Mouse (Mus musculus): Measurements from ENCODE around the gene Fam3b.

Fam3b gene

DNA sequence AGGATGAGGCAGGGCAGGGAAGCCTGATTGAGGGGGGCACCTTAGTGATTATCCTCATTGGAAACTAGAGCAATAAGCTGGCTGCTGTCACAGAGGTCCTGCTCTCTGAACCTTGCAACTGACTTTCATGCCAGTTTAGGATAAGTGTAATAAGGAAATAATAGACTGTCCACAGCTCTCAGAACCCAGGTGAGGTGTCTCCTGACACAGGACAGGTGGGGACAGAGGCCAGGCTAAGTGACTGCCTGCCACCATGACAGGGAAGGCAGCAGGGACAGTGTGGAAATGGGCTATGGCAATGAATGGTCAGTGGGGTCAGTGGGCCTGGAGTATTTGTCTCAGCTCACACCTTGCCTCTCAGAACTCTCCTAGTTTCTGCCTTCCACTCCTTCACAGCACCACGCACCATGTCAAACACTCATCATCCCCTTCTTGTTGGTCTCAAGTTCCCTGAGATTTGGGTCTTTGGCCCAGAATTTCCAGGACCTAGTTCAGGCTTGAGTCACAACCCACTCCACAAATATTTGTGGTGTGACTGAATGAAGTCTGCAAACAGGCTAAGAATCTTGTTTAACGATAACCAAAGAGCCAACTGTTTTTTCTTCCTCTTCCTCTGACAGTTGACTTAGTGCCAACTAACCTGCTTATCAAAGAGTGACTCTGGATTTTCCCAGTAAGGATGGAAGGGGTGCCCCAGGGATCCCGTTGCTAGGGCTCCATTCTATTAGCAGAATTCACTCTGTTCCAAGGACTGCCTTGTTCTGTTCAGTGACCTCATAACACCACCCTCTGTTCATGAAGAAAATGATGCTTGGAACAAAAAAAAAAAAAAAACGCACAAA is at the start of gene Fam3b:
Fam3b (minus strand) TSS at position 718 of the 842 bp plus-strand sequence.
- no peak for DNase-seq

DNA sequence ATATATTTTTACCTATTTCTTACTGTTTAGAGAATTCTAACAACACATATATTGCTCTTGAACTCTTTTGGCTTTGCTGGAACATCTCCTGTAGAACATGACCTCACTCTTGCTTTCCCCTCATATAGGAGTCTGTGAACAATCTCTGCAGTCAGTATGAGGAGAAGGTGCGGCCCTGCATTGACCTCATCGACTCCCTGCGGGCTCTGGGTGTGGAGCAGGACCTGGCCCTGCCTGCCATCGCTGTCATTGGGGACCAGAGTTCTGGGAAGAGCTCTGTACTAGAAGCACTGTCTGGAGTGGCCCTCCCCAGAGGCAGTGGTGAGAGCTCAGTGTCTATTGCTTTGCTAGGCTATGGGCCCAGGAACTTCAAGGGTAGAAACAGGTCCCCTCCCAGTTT is 29.7 kb upstream of the Fam3b start:
- no peak for DNase-seq

GRCm38 (mm10) chr16:97536859-97537258 is 22.2 kb upstream of the Fam3b start:
- no peak for DNase-seq

- DNase-seq: peak; percentile 57
Observed at GRCm38 (mm10) chr16:97535808-97536413, 21.3 kb upstream of the Fam3b start.

- DNase-seq: peak; percentile 81
Observed at GRCm38 (mm10) chr16:97534876-97535461, 20.4 kb upstream of the Fam3b start.

- no peak for DNase-seq
Observed at GRCm38 (mm10) chr16:97534448-97534847, 19.8 kb upstream of the Fam3b start.

- no peak for DNase-seq
Observed at GRCm38 (mm10) chr16:97533751-97534150, 19.1 kb upstream of the Fam3b start.

GRCm38 (mm10) chr16:97533126-97533525 is 18.5 kb upstream of the Fam3b start:
- no peak for DNase-seq

DNA sequence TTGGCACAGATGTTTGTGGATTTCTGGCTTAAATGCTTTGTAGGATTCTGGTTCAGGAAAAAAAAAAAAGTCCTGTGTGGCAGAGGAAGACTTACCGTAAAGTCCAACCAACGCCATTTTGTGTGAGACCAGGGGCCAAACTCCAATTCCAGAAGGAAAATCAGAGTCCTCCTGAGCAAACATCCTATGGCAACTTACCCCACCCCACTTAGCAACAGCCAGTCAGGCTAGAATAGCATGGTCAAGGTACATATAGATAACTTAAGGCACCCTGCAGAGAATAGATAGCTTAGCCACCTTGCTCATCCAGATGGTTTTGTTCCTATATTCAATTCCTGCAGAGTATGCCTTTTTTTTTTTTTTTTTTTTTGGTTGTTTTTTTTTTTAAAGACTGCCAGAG is 14.6 kb upstream of the Fam3b start:
- no peak for DNase-seq

DNA sequence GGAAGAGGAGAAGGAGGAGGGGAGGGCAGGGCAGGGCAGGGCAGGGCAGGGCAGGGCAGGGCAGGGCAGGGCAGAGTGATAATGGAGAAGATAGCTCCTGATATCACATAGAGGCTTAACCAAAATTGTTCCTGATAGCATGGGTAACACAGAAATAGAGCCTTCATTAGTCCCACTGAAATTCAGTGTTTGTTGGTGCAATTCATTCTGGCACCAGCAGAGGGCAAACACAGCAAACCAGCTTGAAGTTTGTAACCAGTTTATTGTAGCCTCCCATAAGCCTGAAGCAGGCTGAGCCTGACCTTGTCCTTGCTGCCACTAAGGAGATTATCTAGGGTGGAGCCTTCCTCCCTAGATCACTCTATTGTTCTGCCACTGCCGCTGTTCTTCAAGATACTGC is 8.4 kb upstream of the Fam3b start:
- DNase-seq: peak; percentile 62

GRCm38 (mm10) chr16:97521983-97522382 is 7.4 kb upstream of the Fam3b start:
- DNase-seq: no peak

GRCm38 (mm10) chr16:97516341-97516740 is 1.7 kb upstream of the Fam3b start:
- DNase-seq: no peak

- DNase-seq: no peak
Observed at GRCm38 (mm10) chr16:97512347-97512751, 2.3 kb downstream of the Fam3b start.

DNA sequence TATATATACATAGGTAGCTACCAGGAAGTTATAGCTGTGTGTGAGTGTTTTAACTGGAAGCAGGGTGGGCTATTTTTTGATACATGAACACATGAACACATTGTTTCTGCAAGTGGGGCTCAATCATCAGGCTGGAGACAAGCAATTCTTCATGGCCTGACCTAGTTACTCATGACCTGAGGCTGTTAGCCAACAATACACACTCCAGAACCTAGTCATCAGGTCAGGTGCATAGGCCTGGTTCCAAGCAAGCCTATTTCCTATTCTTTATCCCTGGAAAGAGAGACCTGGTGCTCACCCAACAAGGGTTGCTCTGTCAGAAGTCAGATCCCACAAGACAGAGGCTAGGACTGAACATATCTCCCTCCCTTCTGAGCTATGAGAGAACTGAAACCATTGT is 3.1 kb downstream of the Fam3b start:
- no peak for DNase-seq

DNA sequence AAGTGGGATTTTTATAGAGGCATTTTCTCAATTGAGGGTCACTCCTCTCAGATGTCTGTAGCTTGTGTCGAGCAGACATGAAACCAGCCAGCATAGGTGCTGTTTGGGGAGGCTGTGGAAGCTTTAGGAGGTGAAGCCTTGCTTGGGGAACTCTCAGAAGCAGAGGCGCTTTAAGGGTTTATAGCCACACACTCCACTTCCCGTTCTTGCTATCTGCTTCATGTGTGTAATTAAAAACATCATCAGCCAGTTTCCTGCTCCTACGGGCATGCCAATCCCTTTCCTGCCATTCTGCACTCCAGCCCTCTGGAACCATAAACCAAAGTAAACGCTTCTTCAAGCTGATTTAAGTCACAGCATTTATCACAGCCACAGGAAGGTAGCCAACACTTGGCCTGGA is 3.8 kb downstream of the Fam3b start:
- no peak for DNase-seq

DNA sequence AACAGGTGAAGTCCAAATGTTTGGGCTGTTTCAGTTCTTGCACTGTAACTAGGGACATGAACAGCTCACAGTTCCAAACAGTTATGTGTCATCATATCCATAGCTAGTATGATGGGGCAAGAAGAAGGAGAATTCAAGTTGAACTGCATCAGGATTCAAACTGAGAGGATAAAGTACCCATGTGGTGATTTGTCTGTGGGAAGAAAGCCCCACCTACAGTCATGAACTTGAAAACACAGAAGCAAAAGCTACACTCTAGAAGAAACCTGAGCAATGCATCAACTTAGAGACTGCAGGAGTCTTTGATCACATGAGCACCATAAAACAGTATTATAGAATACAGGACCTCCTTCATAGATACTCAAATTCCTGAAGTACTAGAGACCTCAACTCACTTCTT is 6.8 kb downstream of the Fam3b start:
- DNase-seq: no peak

DNA sequence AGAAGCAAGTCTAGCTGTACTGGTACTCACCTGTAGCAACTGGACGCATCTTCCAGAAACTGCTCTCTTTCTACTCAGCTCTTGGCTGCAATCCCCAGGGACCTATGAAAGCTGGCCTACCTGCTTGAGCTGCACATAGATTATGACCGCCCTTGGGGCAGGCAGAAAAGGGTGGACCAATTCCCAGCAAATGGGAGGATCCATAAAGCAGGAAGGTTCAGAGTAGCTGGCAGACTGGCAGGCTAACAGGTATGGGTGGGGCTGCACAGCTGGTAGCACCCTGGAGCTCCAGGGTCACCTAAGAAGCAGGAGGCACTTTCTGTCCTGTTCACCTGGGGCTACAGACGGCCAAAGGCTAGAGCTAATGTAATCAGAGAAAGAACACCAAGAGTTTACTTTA is 9.8 kb downstream of the Fam3b start:
- DNase-seq: no peak

DNA sequence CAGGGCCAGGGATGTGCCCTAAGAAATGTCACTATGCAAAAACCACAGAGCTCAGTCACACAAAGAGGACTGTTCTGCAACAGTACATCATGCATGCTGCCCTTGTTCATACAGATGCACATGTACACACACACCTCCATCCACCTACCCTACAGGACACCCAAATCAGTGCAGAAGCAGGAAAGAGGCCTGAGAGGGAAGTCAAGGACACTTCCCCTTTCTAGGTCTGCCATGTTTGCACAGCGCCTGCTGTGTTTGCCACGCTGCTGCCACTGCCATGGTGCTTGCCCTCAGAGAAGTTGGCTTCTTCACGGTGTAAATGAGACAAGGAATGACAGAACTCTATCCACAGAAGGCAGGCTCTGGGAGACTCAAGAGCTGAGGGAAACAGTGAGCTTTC is 10.8 kb downstream of the Fam3b start:
- DNase-seq: no peak

DNA sequence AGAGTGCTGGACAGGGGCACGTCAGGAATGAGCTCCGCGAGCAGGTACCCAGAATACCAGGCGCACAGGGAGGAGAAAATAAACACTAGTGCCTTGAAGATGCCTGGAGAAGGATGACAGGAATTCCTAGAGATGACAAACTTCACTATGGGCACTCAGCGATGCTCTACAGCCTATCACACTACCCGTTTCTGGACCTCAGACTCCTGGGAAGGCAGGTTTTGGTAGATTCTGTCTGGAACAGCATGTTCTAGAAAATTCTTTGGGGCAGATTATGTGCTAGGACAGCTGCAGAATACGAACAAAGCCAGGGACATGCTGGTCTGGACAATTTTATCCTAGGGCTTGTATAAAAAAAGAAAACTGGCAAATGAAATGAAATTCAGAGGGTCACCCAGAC is 13.7 kb downstream of the Fam3b start:
- no peak for DNase-seq

GRCm38 (mm10) chr16:97499450-97499849 is 15.2 kb downstream of the Fam3b start:
- DNase-seq: no peak

GRCm38 (mm10) chr16:97498139-97498538 is 16.5 kb downstream of the Fam3b start:
- no peak for DNase-seq

DNA sequence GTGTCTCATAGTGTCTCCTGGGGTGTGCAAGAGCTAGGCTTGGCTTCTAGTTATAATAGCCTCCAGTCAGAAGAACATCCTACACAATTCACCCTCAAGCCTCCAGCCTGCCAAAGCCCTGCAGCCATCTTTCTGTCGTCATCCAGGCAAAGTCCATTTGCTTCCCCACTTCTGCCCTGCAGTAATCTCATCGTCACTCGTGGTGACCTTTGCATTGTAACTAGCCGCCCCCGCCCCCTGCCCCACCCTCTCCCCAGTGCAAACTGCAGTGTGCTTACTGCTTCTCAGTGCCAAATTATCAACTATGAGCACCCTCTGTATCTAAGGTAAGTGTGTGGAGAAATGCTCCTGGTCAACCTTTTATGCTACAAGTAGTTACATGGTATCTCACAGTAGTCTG is 16.9 kb downstream of the Fam3b start:
- no peak for DNase-seq

DNA sequence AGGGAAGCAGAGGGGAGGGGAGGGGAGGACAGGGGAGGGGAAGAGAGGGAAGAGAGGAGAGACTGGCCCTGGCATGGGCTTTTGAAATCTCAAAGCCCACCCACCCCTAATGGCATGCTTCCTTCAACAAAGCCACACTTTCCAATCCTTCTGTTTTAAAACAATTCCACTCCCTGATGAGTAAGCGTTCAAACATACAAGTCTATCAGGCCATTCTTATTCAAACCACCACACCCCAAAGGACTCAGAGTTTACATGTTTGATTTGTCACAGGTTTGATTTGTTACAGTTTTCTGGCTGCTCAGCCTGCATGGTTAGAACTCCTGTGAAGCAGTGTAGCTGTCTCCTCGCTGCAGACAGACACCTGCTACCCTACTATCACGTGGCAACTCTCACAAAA is 18.6 kb downstream of the Fam3b start:
- no peak for DNase-seq

GRCm38 (mm10) chr16:97492369-97492768 is 22.2 kb downstream of the Fam3b start:
- DNase-seq: no peak
